Mouse (Mus musculus): Measurements from ENCODE around the gene Dhx8. TPM values are rescaled to one million over a fixed set of nuclear protein-coding genes. Genes with fewer than 3 reads are reported as not detected.
A peak's percentile ranks its signal among the peaks of the same experiment; 100 is the strongest.

The Dhx8 gene
- polyA plus RNA-seq, 1 experiment from 2014 or later: 17.2 TPM

DNA sequence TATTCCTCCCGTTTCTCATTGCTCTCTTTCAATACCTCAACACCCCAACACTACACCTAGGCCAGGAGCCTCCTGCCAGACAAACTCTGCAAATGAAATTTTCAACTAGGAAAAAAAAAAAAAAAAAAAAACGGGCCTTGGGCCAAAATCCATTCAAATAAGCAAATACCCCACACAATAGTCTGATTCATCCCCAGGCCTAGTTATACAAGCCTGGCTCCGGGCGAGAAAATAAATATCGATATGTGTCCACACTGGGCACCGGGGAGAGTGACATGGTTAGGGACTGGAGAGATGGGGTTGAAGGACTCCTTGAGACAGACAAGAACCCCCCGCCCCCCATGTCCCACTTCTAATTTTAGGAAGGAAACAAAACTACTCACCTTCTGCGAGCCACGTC, 50.9 kb downstream of the Dhx8 start:
- Histone ChIP-seq H3K4me2 (peak overlapping the region; percentile 99), H3K4me1 (replicated peaks) (peaks cover 23% of the 10 kb centered on the region), H3K9me3 (replicated peaks) (no peaks in the 10 kb centered on the region), H3K36me3 (no peaks in the 10 kb centered on the region), H3K4me3 (peak overlapping the region; percentile 61), H3K9ac (peak overlapping the region; percentile 59), H3K27ac (no peak overlapping the region), H3K27me3 (peaks cover 75% of the 10 kb centered on the region)
- no peak for ATAC-seq (replicated peaks; ENCODE audit: insufficient number of reproducible peaks, insufficient read depth, low FRiP score, low read depth)
- 28% methylated on average over 9 of the region's 9 CpGs for WGBS

DNA sequence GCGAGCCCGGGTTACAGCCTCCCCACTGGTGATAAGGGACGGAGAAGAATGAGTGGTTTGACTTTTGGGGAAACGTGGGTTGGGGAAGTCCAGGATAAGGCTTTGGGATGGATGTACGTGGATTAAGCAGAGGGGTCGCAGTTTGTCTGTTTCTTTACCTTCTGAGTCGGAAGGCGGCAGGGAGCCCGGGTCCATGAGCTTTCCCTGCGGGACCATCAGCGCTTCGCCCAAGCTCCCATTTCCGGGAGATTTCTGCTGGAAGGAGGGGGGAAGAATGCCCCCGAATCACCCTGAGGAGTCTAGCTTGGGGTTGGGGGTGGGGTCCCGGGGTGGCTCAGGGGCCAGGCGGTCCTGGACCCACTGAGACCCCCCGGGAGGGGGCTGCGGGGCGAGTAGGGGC, 51.4 kb downstream of the Dhx8 start:
- ATAC-seq (replicated peaks; ENCODE audit: insufficient number of reproducible peaks, insufficient read depth, low FRiP score, low read depth): no peak
- peaks cover 23% of the 10 kb centered on the region for H3K4me1 ChIP-seq (replicated peaks)
- peak overlapping the region; percentile 59 for H3K9ac ChIP-seq
- H3K27ac ChIP-seq: peak overlapping the region; percentile 66; the same call in 1 of the 2 replicates
- H3K36me3 ChIP-seq: no peaks in the 10 kb centered on the region
- WGBS: 2% methylated on average over 19 of the region's 19 CpGs
- no peaks in the 10 kb centered on the region for H3K9me3 ChIP-seq (replicated peaks)
- peak overlapping the region; percentile 61 for H3K4me3 ChIP-seq
- peak overlapping the region; percentile 99 for H3K4me2 ChIP-seq
- H3K27me3 ChIP-seq: peaks cover 73% of the 10 kb centered on the region

GRCm38 (mm10) chr11:101784488-101785142, 51.9 kb downstream of the Dhx8 start:
- peaks cover 73% of the 10 kb centered on the region for H3K27me3 ChIP-seq
- peak overlapping the region; percentile 61 for H3K4me3 ChIP-seq
- H3K4me1 ChIP-seq (replicated peaks): peaks cover 23% of the 10 kb centered on the region
- H3K27ac ChIP-seq: peak overlapping the region; percentile 66
- under 1% methylated on average over 58 of the region's 67 CpGs for WGBS
- peak overlapping the region; percentile 99 for H3K4me2 ChIP-seq
- no peaks in the 10 kb centered on the region for H3K9me3 ChIP-seq (replicated peaks)
- peak; percentile 37 for ATAC-seq (replicated peaks; ENCODE audit: insufficient number of reproducible peaks, insufficient read depth, low FRiP score, low read depth)
- H3K36me3 ChIP-seq: no peaks in the 10 kb centered on the region
- H3K9ac ChIP-seq: peak overlapping the region; percentile 59

DNA sequence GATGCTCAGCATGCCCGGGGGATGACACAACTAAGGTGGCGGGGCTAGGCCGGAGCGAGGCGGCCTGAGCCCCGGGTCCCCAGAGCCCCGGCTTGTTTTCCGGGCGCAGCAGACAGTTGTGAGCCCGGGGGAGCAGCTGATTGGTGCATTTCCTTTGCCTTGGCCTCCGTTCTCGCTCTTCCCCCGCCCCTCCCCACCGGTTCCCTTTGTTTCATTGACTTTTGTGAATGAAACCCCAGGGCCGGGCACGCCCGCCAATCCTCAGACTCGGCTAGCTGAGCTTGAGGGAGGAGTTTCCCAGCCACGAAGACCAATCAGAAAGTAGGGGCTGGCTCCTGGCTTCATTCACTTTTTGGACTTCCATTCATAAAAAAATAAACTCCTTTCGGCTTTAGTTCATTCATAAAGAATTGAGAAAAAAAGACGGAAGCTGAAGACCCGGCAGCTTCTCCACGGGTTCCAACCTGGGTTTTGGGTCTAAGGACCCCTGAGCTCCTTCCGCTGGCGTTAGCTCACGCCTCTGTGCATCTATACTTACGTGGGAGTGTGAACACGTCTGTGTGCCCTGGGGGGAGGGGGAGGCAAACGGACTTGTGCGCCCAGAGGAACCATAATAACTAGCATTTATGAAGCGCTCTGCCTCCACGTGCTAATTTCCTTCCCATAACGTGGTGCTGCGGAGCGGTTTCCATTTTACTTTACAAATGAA, 52.6 kb downstream of the Dhx8 start, which contains the start of gene Etv4:
Gene Etv4, minus strand, starts transcription at position 229 of the 709 bp plus-strand sequence.
- H3K4me2 ChIP-seq: peak within 1 kb of the TSS; percentile 99
- WGBS: under 1% methylated on average over 35 of the region's 35 CpGs
- peak; percentile 86 for ATAC-seq (replicated peaks; ENCODE audit: insufficient number of reproducible peaks, insufficient read depth, low FRiP score, low read depth)
- H3K9me3 ChIP-seq (replicated peaks): no peaks in the 10 kb centered on the region
- H3K4me3 ChIP-seq: peak within 1 kb of the TSS; percentile 61
- H3K27me3 ChIP-seq: peaks cover 73% of the 10 kb centered on the region
- peaks cover 27% of the 10 kb centered on the region for H3K4me1 ChIP-seq (replicated peaks)
- peak within 1 kb of the TSS; percentile 66 for H3K27ac ChIP-seq
- H3K9ac ChIP-seq: peak within 1 kb of the TSS; percentile 59
- no peaks in the 10 kb centered on the region for H3K36me3 ChIP-seq

- Histone ChIP-seq H3K4me1 (replicated peaks) (peaks cover 31% of the 10 kb centered on the region), H3K27me3 (peaks cover 71% of the 10 kb centered on the region), H3K4me2 (peak overlapping the region; percentile 99), H3K9me3 (replicated peaks) (no peaks in the 10 kb centered on the region), H3K36me3 (no peaks in the 10 kb centered on the region), H3K27ac (no peak overlapping the region), H3K4me3 (peak overlapping the region; percentile 61), H3K9ac (no peak overlapping the region)
- WGBS: 6% methylated on average over 7 of the region's 7 CpGs
- no peak for ATAC-seq (replicated peaks; ENCODE audit: insufficient number of reproducible peaks, insufficient read depth, low FRiP score, low read depth)
Measured at GRCm38 (mm10) chr11:101785852-101786205, 53.1 kb downstream of the Dhx8 start.

DNA sequence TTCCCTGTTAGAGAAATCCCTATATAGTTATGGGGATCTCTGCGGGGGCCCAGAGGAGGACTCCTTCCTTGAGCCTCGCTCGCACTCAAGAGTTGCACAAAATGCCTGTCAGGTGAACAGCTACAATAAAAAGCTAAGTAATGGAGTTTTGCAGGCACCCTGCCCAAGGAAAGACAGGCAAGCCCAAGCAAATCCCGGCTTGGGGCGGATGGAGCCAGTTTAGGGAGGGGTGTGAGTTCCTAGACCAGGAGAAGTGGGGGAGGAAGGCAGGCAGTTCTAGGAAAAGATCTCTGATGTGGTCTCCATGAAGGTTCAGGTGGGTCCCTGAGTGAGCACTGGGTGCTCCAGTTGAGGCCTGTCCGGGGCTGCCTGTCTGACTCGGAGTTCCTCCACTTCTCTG, 53.9 kb downstream of the Dhx8 start:
- no peak overlapping the region for H3K4me3 ChIP-seq
- no peak overlapping the region for H3K27ac ChIP-seq
- no peaks in the 10 kb centered on the region for H3K36me3 ChIP-seq
- H3K9ac ChIP-seq: no peak overlapping the region
- ATAC-seq (replicated peaks; ENCODE audit: insufficient number of reproducible peaks, insufficient read depth, low FRiP score, low read depth): no peak
- peaks cover 39% of the 10 kb centered on the region for H3K4me1 ChIP-seq (replicated peaks)
- no peak overlapping the region for H3K4me2 ChIP-seq
- H3K9me3 ChIP-seq (replicated peaks): no peaks in the 10 kb centered on the region
- 67% methylated on average over 7 of the region's 7 CpGs for WGBS
- peaks cover 65% of the 10 kb centered on the region for H3K27me3 ChIP-seq

DNA sequence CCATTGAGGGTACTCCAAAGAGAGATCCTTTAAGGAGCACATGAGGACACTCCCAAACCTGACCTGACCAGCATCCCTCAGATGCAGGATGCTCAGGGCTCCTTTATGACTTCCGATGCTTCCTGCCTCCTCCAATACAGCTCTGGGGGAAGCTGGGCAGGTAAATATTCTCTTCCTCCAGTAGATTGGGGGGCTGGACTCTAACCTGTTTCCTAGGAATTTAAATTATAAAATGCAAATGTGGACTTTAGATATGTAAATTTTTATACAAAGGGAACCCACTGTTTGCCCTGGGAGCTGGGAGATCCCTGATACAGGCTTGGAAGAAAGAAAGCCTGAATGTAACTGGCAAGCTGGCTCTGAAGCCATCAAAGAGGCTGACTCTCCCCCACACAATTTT, 54.7 kb downstream of the Dhx8 start:
- Histone ChIP-seq H3K4me2 (no peak overlapping the region), H3K9me3 (replicated peaks) (no peaks in the 10 kb centered on the region), H3K36me3 (no peaks in the 10 kb centered on the region), H3K27me3 (peaks cover 57% of the 10 kb centered on the region), H3K4me3 (no peak overlapping the region), H3K4me1 (replicated peaks) (peaks cover 44% of the 10 kb centered on the region), H3K27ac (no peak overlapping the region), H3K9ac (no peak overlapping the region)
- ATAC-seq (replicated peaks; ENCODE audit: insufficient number of reproducible peaks, insufficient read depth, low FRiP score, low read depth): no peak
- 89% methylated on average over 1 of the region's 1 CpGs for WGBS

DNA sequence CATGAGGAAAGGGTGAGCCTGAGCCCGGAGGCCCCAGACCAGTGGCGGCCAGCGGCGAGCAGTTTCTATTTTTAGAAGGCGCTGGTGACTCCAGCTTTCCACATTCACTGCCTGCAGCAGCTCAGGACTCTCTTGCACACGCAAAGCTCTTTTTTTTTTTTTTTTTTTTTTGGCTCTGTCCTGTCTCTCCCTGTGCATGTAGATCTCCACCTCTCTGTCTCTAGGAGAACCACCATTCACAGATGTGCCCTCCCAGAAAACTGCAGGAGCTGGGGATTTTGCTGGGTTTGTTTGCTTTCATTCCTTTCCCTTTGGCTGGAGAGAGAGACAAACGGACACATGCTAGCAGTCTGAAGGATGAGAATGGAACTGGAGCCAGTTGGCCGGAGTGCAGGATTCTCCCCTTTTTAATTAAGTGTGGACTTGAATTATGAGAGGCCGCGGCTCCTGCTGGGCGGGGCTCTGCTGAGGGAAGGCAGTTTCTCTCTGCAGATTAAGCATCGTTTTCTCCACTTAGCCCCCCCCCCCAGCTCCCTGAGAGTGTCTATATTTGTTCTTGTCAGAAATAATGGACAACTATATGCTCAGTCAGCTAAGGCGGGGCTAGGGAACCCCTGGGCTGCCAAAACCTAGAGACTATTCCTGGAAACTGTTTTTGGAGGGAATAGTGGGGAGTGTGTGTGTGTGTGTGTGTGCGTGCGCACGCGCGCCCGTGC, 58.2 kb downstream of the Dhx8 start:
- Histone ChIP-seq H3K27me3 (peaks cover 25% of the 10 kb centered on the region), H3K4me1 (replicated peaks) (peaks cover 21% of the 10 kb centered on the region), H3K9me3 (replicated peaks) (no peaks in the 10 kb centered on the region), H3K4me3 (peak overlapping the region; percentile 35), H3K9ac (peak overlapping the region; percentile 34; the same call in 1 of the 2 replicates), H3K4me2 (peak overlapping the region; percentile 65), H3K27ac (peak overlapping the region; percentile 94), H3K36me3 (no peaks in the 10 kb centered on the region)
- WGBS: 16% methylated on average over 19 of the region's 19 CpGs
- peak; percentile 77 for ATAC-seq (replicated peaks; ENCODE audit: insufficient number of reproducible peaks, insufficient read depth, low FRiP score, low read depth)

DNA sequence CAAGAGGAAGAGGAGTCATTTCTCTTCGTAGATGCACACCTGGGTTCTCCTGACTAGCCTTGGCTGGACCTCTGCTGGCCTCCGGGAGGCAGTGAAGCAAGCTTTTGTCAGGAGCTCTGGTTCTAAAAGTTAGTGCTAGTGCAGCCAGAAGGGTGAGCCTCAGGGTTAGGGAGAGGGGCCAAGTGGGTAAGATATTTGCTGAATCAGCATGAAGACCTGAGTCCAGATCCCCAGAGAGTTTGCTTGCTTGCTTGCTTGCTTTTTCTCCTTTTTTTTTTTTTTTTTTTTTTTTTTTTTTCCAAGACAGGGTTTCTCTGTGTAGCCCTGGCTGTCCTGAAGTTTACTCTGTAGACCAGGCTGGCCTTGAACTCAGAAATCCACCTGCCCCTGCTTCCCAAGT, 64.6 kb downstream of the Dhx8 start:
- Histone ChIP-seq H3K4me2 (no peak overlapping the region), H3K9me3 (replicated peaks) (no peaks in the 10 kb centered on the region), H3K27me3 (no peaks in the 10 kb centered on the region), H3K9ac (no peak overlapping the region), H3K27ac (no peak overlapping the region), H3K4me1 (replicated peaks) (peaks cover 9% of the 10 kb centered on the region), H3K36me3 (no peaks in the 10 kb centered on the region), H3K4me3 (no peak overlapping the region)
- ATAC-seq (replicated peaks; ENCODE audit: insufficient number of reproducible peaks, insufficient read depth, low FRiP score, low read depth): no peak
- WGBS: 81% methylated on average over 2 of the region's 2 CpGs

- Histone ChIP-seq H3K4me2 (no peak overlapping the region), H3K4me3 (no peak overlapping the region), H3K9me3 (replicated peaks) (no peaks in the 10 kb centered on the region), H3K4me1 (replicated peaks) (peaks cover 9% of the 10 kb centered on the region), H3K9ac (no peak overlapping the region), H3K27me3 (no peaks in the 10 kb centered on the region), H3K27ac (no peak overlapping the region), H3K36me3 (no peaks in the 10 kb centered on the region)
- 40% methylated on average over 8 of the region's 8 CpGs for WGBS
- no peak for ATAC-seq (replicated peaks; ENCODE audit: insufficient number of reproducible peaks, insufficient read depth, low FRiP score, low read depth)
Measured at GRCm38 (mm10) chr11:101798083-101798482, 65.4 kb downstream of the Dhx8 start.

- Histone ChIP-seq H3K9me3 (replicated peaks) (no peaks in the 10 kb centered on the region), H3K27me3 (no peaks in the 10 kb centered on the region), H3K27ac (no peak overlapping the region), H3K9ac (no peak overlapping the region), H3K4me1 (replicated peaks) (peaks cover 9% of the 10 kb centered on the region), H3K4me3 (no peak overlapping the region), H3K36me3 (no peaks in the 10 kb centered on the region), H3K4me2 (no peak overlapping the region)
- ATAC-seq (replicated peaks; ENCODE audit: insufficient number of reproducible peaks, insufficient read depth, low FRiP score, low read depth): no peak
- WGBS: 7% methylated on average over 5 of the region's 5 CpGs
Measured at GRCm38 (mm10) chr11:101801386-101801785, 68.7 kb downstream of the Dhx8 start.
